Mouse (Mus musculus): Measurements from ENCODE around the gene Gja4. TPM values are rescaled to one million over a fixed set of nuclear protein-coding genes. Genes with fewer than 3 reads are reported as not detected.

Gene Gja4
- total RNA-seq (2012; rRNA removed): not detected in 2 replicates
- not detected for polyA plus RNA-seq (2012; ENCODE audit: insufficient read depth in 1 of 2, insufficient read length in 2 of 2, low read depth in 1 of 2, low replicate concordance in 2 of 2, missing spikeins in 1 of 2)

- no peaks in the 10 kb centered on the region for H3K27me3 ChIP-seq (ENCODE audit: control insufficient read depth in 1 of 2, insufficient read depth in 2 of 2, low read length in 2 of 2)
- no peaks in the 10 kb centered on the region for H3K4me1 ChIP-seq (ENCODE audit: control insufficient read depth in 1 of 2, insufficient read depth in 2 of 2, low read length in 2 of 2)
- TF ChIP-seq MXI1 (IDR thresholded peaks at IDR 0.05; ENCODE audit: low read depth, low read length) (no peak), MYC (IDR thresholded peaks at IDR 0.05; ENCODE audit: low read depth, low read length) (no peak)
- no peak within 1 kb of the TSS for H3K27ac ChIP-seq (ENCODE audit: control insufficient read depth, low read depth, low read length)
- H3K79me2 ChIP-seq (ENCODE audit: control insufficient read depth, insufficient read depth, low read length, poor library complexity): no peaks in the 10 kb centered on the region
- H3K9ac ChIP-seq (ENCODE audit: control insufficient read depth, low read depth, low read length, poor library complexity, severe bottlenecking): no peak within 1 kb of the TSS
- no peaks in the 10 kb centered on the region for H3K36me3 ChIP-seq (ENCODE audit: control insufficient read depth in 1 of 2, insufficient read depth in 2 of 2, low read length in 2 of 2)
- no peaks in the 10 kb centered on the region for H3K9me3 ChIP-seq (replicated peaks; ENCODE audit: insufficient read depth, low read length)
- no peak within 1 kb of the TSS for H3K4me3 ChIP-seq (ENCODE audit: control insufficient read depth in 1 of 2, insufficient read depth in 1 of 2, low read depth in 2 of 2, low read length in 2 of 2)
- DNase-seq (ENCODE audit: low read depth, low spot score): no peak
These were observed at the start of gene Gja4 for GRCm38 (mm10) chr4:127313861-127314260. Gja4 (minus strand) TSS chr4:127314039.

GRCm38 (mm10) chr4:127363331-127363730 is 49.5 kb upstream of the Gja4 start:
- no peak for DNase-seq (ENCODE audit: low read depth, low spot score)
- Histone ChIP-seq H3K36me3 (ENCODE audit: control insufficient read depth in 1 of 2, insufficient read depth in 2 of 2, low read length in 2 of 2) (no peaks in the 10 kb centered on the region), H3K27me3 (ENCODE audit: control insufficient read depth in 1 of 2, insufficient read depth in 2 of 2, low read length in 2 of 2) (no peaks in the 10 kb centered on the region), H3K9me3 (replicated peaks; ENCODE audit: insufficient read depth, low read length) (no peaks in the 10 kb centered on the region), H3K4me1 (ENCODE audit: control insufficient read depth in 1 of 2, insufficient read depth in 2 of 2, low read length in 2 of 2) (no peaks in the 10 kb centered on the region), H3K4me3 (ENCODE audit: control insufficient read depth in 1 of 2, insufficient read depth in 1 of 2, low read depth in 2 of 2, low read length in 2 of 2) (no peak overlapping the region), H3K79me2 (ENCODE audit: control insufficient read depth, insufficient read depth, low read length, poor library complexity) (no peaks in the 10 kb centered on the region), H3K27ac (ENCODE audit: control insufficient read depth, low read depth, low read length) (no peak overlapping the region), H3K9ac (ENCODE audit: control insufficient read depth, low read depth, low read length, poor library complexity, severe bottlenecking) (no peak overlapping the region)
- TF ChIP-seq POLR2AphosphoS2 (IDR thresholded peaks at IDR 0.05; ENCODE audit: low read length) (no peak), GABPA (IDR thresholded peaks at IDR 0.05; ENCODE audit: low read depth, low read length) (no peak), CHD1 (IDR thresholded peaks at IDR 0.05; ENCODE audit: low read depth, low read length) (no peak), HCFC1 (IDR thresholded peaks at IDR 0.05; ENCODE audit: low read depth, low read length) (no peak), USF1 (IDR thresholded peaks at IDR 0.05; ENCODE audit: low read depth, low read length) (no peak), MAFK (IDR thresholded peaks at IDR 0.05; ENCODE audit: borderline replicate concordance, low read depth, low read length) (no peak), MAZ (IDR thresholded peaks at IDR 0.05; ENCODE audit: low read depth, low read length) (no peak), ZNF384 (IDR thresholded peaks at IDR 0.05; ENCODE audit: low read depth, low read length) (no peak), USF2 (IDR thresholded peaks at IDR 0.05; ENCODE audit: borderline replicate concordance in 1 of 2, insufficient read depth in 1 of 2, low read depth in 1 of 2, low read length in 2 of 2) (no peak), RCOR1 (IDR thresholded peaks at IDR 0.05; ENCODE audit: low read depth, low read length) (no peak), JUND (IDR thresholded peaks at IDR 0.05; ENCODE audit: low read depth, low read length) (no peak), ZKSCAN1 (IDR thresholded peaks at IDR 0.05; ENCODE audit: low read depth, low read length) (no peak), CTCF (IDR thresholded peaks at IDR 0.05 in 2 of 3, conservative IDR thresholded peaks at IDR 0.05 in 1 of 3; ENCODE audit: control insufficient read depth in 1 of 3, insufficient read depth in 1 of 3, low read depth in 2 of 3, low read length in 3 of 3, poor library complexity in 1 of 3, severe bottlenecking in 1 of 3) (no peak), MYC (IDR thresholded peaks at IDR 0.05; ENCODE audit: low read depth, low read length) (no peak), NRF1 (IDR thresholded peaks at IDR 0.05; ENCODE audit: insufficient read depth, low read depth, low read length, poor library complexity, severe bottlenecking) (no peak), POLR2A (IDR thresholded peaks at IDR 0.05; ENCODE audit: control insufficient read depth in 1 of 2, insufficient read depth in 1 of 2, low read depth in 1 of 2, low read length in 2 of 2, poor library complexity in 1 of 2) (no peak)

Data from MEL (cell line).